Mouse (Mus musculus) E14TG2a.4 (cell line): ENCODE measurements around the gene Dnajc8.

Source experiments
- H3K27me3 ChIP-seq: 2 replicates; pipeline ENCODE4 v1.6.1; 2014; ENCODE audit warnings: low read length, control low read depth; ENCODE audit not compliant: insufficient read depth
- H3K36me3 ChIP-seq: 2 replicates; pipeline ENCODE4 v1.6.1; 2014; ENCODE audit warnings: low read length, control low read depth; ENCODE audit not compliant: insufficient read depth
- H3K4me1 ChIP-seq: replicated peaks from 2 replicates; pipeline ENCODE4 v1.6.1; 2014; ENCODE audit warnings: low read depth, low read length, control low read depth
- H3K4me3 ChIP-seq: replicated peaks from 2 replicates; pipeline ENCODE4 v1.5.1; 2014; ENCODE audit warnings: mild to moderate bottlenecking, low read length
- H3K9me3 ChIP-seq: 2 replicates; pipeline ENCODE4 v1.6.1; 2014; ENCODE audit warnings: low read length, control low read depth
- CTCF ChIP-seq: conservative IDR thresholded peaks from 2 replicates; pipeline ENCODE4 v1.5.1; 2014; ENCODE audit warnings: low read length
- NANOG ChIP-seq: IDR thresholded peaks from 2 replicates; pipeline ENCODE4 v1.6.1; 2014; ENCODE audit warnings: borderline replicate concordance, low read length, mixed read lengths
- POU5F1 ChIP-seq: IDR thresholded peaks from 2 replicates; pipeline ENCODE4 v1.6.1; 2014; ENCODE audit warnings: low read length, borderline replicate concordance

Gene Dnajc8

DNA sequence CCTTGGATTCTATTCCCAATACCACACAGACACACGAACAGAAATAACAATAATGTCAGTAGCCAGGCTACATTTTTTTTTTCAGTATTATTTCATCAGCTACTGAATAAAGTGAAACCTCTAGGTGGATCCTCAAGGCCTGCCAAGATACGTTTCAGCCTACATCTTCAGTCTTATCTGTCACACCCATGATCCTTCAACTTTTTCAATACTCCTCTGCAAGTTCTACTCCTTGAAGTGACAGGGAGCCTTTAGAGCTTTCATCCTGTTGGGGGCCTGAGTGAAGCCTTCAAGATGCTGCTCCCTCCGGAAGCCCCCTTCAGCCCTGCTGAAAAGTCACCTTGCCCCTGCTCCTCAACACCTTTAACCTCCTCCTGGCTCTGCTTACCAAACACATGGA lies 23.3 kb upstream of the Dnajc8 start:
- no peak for TF ChIP-seq CTCF
- no peak for TF ChIP-seq POU5F1
- no peak for TF ChIP-seq NANOG
- Histone ChIP-seq H3K9me3 (no peaks in the 10 kb centered on the region), H3K36me3 (peaks cover 13% of the 10 kb centered on the region), H3K4me3 (no peak overlapping the region), H3K27me3 (no peaks in the 10 kb centered on the region), H3K4me1 (peaks cover 66% of the 10 kb centered on the region)

DNA sequence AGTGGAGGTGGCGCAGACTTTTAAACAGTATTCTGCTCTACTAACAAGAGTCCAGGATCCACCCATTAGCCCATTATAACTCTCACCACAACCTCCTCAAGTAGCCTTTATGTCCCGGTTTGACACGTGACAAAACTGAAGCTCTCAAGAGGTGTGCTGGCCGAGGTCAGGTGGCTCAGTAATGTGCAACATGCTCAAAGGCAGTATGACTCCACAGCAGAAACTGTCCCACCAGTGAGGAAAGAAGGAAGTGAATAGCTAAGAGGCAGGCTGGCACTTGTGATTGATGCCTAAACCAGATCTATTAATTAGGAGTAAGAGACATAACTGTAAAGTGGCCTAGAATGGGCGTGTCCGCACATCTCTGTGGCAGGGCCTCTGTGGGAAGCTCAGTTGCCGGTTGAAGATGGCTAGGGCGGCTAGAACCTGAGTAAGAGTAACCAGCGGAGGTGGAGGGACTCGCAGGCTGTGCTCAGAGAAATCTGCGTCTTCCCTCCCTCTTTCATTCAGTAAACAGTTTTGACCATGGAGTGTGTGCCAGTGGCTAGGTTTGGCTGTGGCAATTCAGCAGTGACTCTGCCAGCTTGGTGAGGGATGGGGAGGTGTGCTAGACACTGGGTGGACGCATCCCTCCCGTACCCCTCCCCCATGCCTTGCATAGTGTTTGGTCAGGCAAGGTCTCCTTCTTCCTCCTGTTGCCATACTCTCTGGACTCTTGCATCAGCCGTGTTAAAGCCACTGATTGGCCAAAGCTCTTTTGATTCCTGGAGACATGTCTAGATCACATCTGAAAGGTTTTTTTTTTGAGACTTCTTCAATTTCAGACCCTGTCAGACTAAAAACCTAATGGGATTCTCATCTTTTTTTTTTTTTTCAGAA lies 21.7 kb upstream of the Dnajc8 start:
- no peaks in the 10 kb centered on the region for H3K9me3 ChIP-seq
- peak overlapping the region; percentile 77 for H3K4me3 ChIP-seq
- peaks cover 67% of the 10 kb centered on the region for H3K4me1 ChIP-seq
- peaks cover 5% of the 10 kb centered on the region; the same call in 1 of the 2 replicates for H3K36me3 ChIP-seq
- TF ChIP-seq CTCF: no peak
- TF ChIP-seq NANOG: no peak
- TF ChIP-seq POU5F1: no peak
- H3K27me3 ChIP-seq: no peaks in the 10 kb centered on the region

DNA sequence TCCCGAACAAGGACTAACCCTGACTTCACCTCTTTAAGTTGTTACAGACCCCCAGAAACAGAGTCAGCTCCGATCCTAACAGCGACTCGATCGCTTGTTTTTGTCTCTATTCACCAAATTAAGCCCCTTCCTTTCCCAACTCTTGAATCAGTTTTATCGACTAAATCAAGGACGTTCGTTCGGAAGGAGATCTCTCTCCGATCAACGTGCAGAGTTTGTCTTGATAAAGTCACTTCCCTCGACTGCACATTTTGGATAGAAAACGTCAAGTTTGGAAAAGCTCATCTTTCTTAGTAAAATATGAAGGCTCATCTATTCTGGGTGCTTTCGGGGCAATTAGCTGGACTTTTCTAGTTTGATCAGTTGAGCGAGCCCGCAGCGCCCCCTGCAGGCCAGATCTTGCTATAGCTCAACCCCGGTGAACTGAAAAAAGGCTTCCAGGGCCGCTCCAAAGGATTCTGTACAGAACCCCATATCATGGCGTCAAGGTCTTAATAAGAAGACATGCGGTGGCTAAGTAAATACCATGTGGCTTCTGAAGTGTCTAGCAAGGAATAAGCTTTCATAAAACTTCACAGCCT lies 20.7 kb upstream of the Dnajc8 start:
- Histone ChIP-seq H3K4me3 (peak overlapping the region; percentile 77), H3K27me3 (no peaks in the 10 kb centered on the region), H3K9me3 (no peaks in the 10 kb centered on the region), H3K36me3 (no peaks in the 10 kb centered on the region), H3K4me1 (peaks cover 63% of the 10 kb centered on the region)
- TF ChIP-seq CTCF: peak; percentile 89
- no peak for TF ChIP-seq NANOG
- no peak for TF ChIP-seq POU5F1

DNA sequence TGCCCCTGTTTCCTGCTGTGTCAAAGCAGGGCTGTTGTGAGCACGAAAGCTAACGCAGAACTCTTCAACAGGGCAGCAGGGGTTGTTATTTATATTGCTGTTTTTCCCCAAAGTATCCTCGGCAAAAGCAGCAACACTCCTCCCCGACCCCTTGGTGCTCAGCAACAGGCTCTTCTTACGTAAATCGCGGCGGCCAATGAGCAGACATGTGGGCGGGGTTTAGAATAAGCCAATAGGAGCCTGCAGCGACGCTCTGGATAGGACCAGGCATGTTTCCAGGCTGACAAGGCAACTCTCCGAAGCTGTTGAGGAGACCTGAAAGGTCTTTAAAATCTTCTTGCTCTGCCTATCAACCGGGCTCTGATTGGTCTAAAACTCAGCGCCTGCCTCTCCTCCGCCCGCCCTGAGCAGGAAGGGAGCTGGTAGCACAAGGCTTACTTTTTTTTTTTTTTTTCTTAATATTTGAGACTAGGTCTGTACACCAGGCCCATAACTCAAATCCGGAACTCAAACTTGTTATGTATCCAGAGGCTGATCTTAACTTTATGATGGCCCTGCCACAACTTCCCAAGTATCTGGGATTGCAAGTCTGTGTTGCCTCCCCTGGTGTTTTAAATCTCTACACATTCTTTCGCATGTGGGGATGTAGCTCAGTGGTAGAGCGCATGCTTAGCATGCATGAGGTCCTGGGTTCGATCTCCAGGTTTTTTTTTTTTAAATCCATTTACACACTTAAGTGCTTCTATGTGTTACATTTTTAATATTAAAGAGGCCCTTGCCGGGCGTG lies 19.8 kb upstream of the Dnajc8 start:
- Histone ChIP-seq H3K27me3 (no peaks in the 10 kb centered on the region), H3K4me3 (peak overlapping the region; percentile 77), H3K9me3 (no peaks in the 10 kb centered on the region), H3K36me3 (no peaks in the 10 kb centered on the region), H3K4me1 (peaks cover 62% of the 10 kb centered on the region)
- no peak for TF ChIP-seq NANOG
- no peak for TF ChIP-seq CTCF
- no peak for TF ChIP-seq POU5F1

DNA sequence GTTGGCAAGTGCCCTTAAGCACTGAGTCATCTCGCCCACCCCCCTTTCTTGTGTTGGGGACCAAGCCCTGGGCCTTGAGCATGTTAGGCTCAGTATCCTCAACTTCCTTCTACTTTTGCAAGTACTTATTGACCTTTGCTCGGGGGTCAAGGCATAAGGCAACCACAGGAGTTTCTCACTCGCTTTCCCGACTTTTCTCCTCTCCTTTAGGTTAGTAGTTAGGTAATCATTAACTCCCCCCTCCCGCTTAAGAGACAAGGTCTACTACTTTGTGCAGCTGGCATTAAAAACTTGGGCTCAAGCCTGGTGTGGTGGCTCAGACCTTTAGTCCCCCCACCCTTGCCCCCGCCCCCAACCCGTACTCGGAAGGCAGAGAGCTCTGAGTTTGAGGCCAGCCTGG lies 17.3 kb upstream of the Dnajc8 start:
- Histone ChIP-seq H3K4me1 (peaks cover 53% of the 10 kb centered on the region), H3K4me3 (no peak overlapping the region), H3K27me3 (no peaks in the 10 kb centered on the region), H3K9me3 (no peaks in the 10 kb centered on the region), H3K36me3 (no peaks in the 10 kb centered on the region)
- no peak for TF ChIP-seq POU5F1
- TF ChIP-seq NANOG: no peak
- no peak for TF ChIP-seq CTCF

DNA sequence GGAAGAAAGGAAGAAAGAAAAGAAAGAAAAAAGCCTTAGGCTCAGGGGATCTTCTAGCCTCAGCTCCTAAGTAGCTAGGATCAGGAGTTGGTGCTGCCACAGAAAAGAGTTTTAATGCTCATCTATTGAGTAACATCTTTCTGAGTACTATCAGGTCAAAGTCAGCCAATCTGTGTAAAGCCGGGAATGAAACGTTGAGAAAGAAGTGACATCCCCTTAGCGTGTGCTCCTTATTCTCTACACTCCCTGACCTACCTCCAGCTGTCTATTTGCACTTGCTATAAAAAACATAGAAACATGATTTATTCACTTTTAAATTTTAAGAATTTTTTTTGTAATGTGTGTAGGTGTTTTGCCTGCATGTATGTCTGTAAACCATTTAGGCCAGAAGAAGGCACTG lies 16.2 kb upstream of the Dnajc8 start:
- Histone ChIP-seq H3K27me3 (no peaks in the 10 kb centered on the region), H3K36me3 (no peaks in the 10 kb centered on the region), H3K9me3 (no peaks in the 10 kb centered on the region), H3K4me3 (no peak overlapping the region), H3K4me1 (peaks cover 52% of the 10 kb centered on the region)
- TF ChIP-seq POU5F1: no peak
- no peak for TF ChIP-seq NANOG
- TF ChIP-seq CTCF: no peak

DNA sequence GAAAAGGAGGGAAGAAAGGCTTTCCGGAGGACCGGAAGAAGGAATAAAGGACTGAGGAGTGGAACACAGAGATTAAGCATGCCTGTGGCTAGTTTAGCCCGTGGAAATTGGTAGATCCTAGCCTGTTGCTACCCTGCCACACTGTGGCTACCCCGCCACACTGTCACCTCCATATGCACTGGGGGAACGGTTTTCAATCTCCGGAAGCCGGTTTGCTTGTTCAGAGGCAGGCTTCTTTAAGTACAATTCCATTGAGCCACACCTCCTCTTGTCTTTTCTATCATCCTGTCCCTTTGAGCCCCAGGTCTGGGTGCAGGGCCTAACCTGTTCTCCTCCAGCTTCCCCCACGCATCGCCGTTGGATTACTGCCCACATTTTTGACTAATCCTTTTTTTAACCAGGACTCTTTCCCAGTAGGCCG lies 11.0 kb upstream of the Dnajc8 start:
- Histone ChIP-seq H3K36me3 (peaks cover 13% of the 10 kb centered on the region), H3K4me3 (peak overlapping the region; percentile 67), H3K27me3 (no peaks in the 10 kb centered on the region), H3K9me3 (no peaks in the 10 kb centered on the region), H3K4me1 (peaks cover 59% of the 10 kb centered on the region)
- TF ChIP-seq CTCF: no peak
- TF ChIP-seq NANOG: no peak
- TF ChIP-seq POU5F1: no peak

DNA sequence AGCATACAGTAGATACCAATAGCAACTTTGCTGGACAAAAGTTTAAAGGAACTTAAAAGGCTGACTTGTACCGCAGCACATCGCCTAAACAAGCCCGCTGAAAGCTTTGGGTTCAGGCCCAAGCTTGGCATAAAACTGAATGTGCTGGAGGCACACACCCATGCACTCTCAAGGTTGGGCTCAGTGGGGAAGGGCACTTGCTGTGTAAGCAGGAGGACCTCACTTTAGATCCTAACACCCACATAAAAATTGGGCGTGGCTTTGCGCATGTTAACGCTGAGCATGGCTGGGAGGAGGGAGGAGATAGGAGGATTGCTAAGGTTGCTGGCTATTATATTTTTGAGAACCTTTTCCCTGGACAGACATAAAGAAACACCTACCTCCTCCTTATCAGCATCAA lies 10.5 kb upstream of the Dnajc8 start:
- H3K4me1 ChIP-seq: peaks cover 64% of the 10 kb centered on the region
- H3K27me3 ChIP-seq: no peaks in the 10 kb centered on the region
- TF ChIP-seq POU5F1 (no peak), NANOG (no peak), CTCF (no peak)
- H3K9me3 ChIP-seq: no peaks in the 10 kb centered on the region
- H3K36me3 ChIP-seq: peaks cover 18% of the 10 kb centered on the region
- H3K4me3 ChIP-seq: peak overlapping the region; percentile 67
